Mouse (Mus musculus): Measurements from ENCODE around the gene Pear1. TPM values are rescaled to one million over a fixed set of nuclear protein-coding genes. Genes with fewer than 3 reads are reported as not detected.

The Pear1 gene
- polyA plus RNA-seq, 1 experiment from 2014 or later, result 13.1 TPM

GRCm38 (mm10) chr3:87833482-87833881 lies 9.4 kb upstream of the Pear1 start:
- H3K4me1 ChIP-seq (replicated peaks), result no peaks in the 10 kb centered on the region
- WGBS, result 72% methylated on average over 5 of the region's 5 CpGs
- H3K27ac ChIP-seq (replicated peaks), result no peak overlapping the region
- H3K4me3 ChIP-seq, result no peak overlapping the region
- no peaks in the 10 kb centered on the region for H3K9me3 ChIP-seq
- peaks cover 4% of the 10 kb centered on the region for H3K27me3 ChIP-seq
- H3K36me3 ChIP-seq, result no peaks in the 10 kb centered on the region
- ATAC-seq (ENCODE audit: low read depth), result no peak
- no peak overlapping the region for H3K9ac ChIP-seq
- no peak overlapping the region for H3K4me2 ChIP-seq

DNA sequence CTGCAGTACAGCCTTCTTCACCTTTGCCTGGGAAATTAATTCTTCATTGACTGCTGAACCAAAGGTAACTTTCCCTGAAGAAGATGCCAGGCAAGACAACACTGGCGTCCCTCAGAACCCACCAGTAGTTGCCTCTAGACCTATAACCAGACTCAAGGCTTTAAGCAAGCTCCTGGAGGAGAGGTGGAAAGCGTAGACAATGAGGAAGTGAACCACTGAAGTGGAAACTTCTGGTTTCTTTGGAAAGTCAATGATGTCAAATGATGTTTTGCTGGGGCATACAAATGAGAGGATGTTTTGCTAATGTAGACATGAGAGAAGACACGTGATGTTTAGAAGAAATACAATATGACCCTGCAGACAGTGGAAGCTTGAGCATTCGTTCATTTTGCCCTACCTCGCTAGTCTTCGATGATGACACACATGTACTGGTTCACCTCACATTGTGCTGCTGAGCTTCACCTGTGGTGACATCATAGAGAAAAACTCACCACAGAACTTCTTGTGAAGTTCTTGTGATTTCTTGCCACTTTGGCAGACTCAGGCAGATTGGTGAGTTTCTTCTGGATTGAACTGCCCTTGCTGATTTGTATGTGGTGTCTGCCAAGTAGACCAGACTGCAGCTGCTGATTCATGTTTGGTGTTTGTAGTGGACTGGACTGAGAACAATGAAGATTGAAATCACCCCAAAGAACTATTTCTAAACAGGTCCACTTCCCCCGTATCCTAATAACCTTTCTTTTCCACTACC lies 8.2 kb upstream of the Pear1 start:
- Histone ChIP-seq H3K4me2 (no peak overlapping the region), H3K9ac (no peak overlapping the region), H3K4me1 (replicated peaks) (no peaks in the 10 kb centered on the region), H3K4me3 (no peak overlapping the region), H3K9me3 (no peaks in the 10 kb centered on the region), H3K27me3 (peaks cover 4% of the 10 kb centered on the region), H3K27ac (replicated peaks) (no peak overlapping the region), H3K36me3 (no peaks in the 10 kb centered on the region)
- ATAC-seq (ENCODE audit: low read depth), result no peak
- WGBS, result 87% methylated on average over 7 of the region's 7 CpGs

GRCm38 (mm10) chr3:87829025-87829424 lies 4.9 kb upstream of the Pear1 start:
- Histone ChIP-seq H3K9me3 (no peaks in the 10 kb centered on the region), H3K4me2 (no peak overlapping the region), H3K36me3 (no peaks in the 10 kb centered on the region), H3K4me1 (replicated peaks) (no peaks in the 10 kb centered on the region), H3K4me3 (no peak overlapping the region), H3K27me3 (peaks cover 6% of the 10 kb centered on the region), H3K9ac (no peak overlapping the region), H3K27ac (replicated peaks) (no peak overlapping the region)
- ATAC-seq (ENCODE audit: low read depth), result no peak
- 50% methylated on average over 10 of the region's 10 CpGs for WGBS

- no peaks in the 10 kb centered on the region for H3K4me1 ChIP-seq (replicated peaks)
- H3K9ac ChIP-seq, result no peak overlapping the region
- no peak overlapping the region for H3K4me3 ChIP-seq
- H3K9me3 ChIP-seq, result no peaks in the 10 kb centered on the region
- no peak for ATAC-seq (ENCODE audit: low read depth)
- H3K27ac ChIP-seq (replicated peaks), result no peak overlapping the region
- no peaks in the 10 kb centered on the region for H3K36me3 ChIP-seq
- peaks cover 6% of the 10 kb centered on the region for H3K27me3 ChIP-seq
- H3K4me2 ChIP-seq, result no peak overlapping the region
- WGBS, result 43% methylated on average over 4 of the region's 4 CpGs
Observed at GRCm38 (mm10) chr3:87828435-87828834, 4.3 kb upstream of the Pear1 start.

GRCm38 (mm10) chr3:87818226-87818625 lies 5.9 kb downstream of the Pear1 start:
- Histone ChIP-seq H3K9me3 (no peaks in the 10 kb centered on the region), H3K4me3 (no peak overlapping the region), H3K27me3 (peaks cover 35% of the 10 kb centered on the region), H3K36me3 (no peaks in the 10 kb centered on the region), H3K9ac (no peak overlapping the region; the same call in 1 of the 2 replicates), H3K4me2 (no peak overlapping the region), H3K27ac (replicated peaks) (no peak overlapping the region), H3K4me1 (replicated peaks) (0 out of 2 replicates have a peak, but pooled peaks cover 6% of the 10 kb centered on the region)
- 54% methylated on average over 12 of the region's 12 CpGs for WGBS
- no peak for ATAC-seq (ENCODE audit: low read depth)

DNA sequence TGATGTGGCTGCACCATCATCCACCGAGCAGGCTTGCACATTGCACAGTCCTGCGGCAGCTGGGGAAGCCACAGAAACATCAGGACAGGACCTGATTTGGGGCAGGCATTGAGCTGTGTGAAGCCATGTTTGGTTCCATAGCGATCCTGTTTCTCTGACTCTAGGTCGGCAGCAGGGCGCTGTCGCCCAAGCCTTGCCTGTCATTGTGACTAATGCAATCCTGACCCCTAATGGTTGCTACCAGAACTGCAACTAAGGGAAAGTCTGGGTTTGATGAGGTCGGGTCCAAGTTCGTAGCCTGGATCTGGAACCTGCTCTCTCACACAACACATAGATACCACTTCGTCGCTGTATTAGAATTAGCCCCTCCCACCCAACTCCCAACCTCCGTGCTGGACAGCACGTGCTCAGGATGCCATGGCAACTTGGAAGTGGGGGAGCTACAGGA lies 7.4 kb downstream of the Pear1 start:
- no peak overlapping the region for H3K9ac ChIP-seq
- H3K36me3 ChIP-seq, result no peaks in the 10 kb centered on the region
- H3K9me3 ChIP-seq, result no peaks in the 10 kb centered on the region
- H3K27ac ChIP-seq (replicated peaks), result peak overlapping the region; percentile 46; the same call in 1 of the 2 replicates
- 0 out of 2 replicates have a peak, but pooled peaks cover 6% of the 10 kb centered on the region for H3K4me1 ChIP-seq (replicated peaks)
- peaks cover 50% of the 10 kb centered on the region for H3K27me3 ChIP-seq
- 7% methylated on average over 12 of the region's 12 CpGs for WGBS
- H3K4me3 ChIP-seq, result no peak overlapping the region
- no peak overlapping the region for H3K4me2 ChIP-seq
- ATAC-seq (ENCODE audit: low read depth), result peak; percentile 43; the same call in 1 of the 2 replicates

DNA sequence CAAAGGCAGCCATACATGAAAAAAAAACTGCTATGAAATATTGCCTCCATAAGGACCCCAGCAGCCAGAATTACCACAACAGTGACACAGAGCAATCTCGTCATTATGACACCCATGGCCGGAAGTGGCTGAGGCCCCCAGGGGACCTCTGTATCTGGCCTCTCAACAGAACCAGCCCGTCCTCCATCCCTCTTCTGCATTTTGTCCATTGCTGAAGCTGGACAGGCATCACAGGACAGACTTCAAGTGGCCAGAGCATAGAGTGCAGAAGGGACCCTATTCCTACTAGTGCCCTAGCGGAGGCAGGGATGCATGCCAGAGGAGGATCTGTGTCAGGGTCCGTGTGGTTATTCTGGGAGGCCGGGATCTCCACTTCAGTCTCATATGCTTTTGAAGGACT lies 7.9 kb downstream of the Pear1 start:
- peaks cover 55% of the 10 kb centered on the region for H3K27me3 ChIP-seq
- 49% methylated on average over 6 of the region's 6 CpGs for WGBS
- ATAC-seq (ENCODE audit: low read depth), result 0 out of 2 replicates have a peak, but pooled peaks have one; percentile 7

DNA sequence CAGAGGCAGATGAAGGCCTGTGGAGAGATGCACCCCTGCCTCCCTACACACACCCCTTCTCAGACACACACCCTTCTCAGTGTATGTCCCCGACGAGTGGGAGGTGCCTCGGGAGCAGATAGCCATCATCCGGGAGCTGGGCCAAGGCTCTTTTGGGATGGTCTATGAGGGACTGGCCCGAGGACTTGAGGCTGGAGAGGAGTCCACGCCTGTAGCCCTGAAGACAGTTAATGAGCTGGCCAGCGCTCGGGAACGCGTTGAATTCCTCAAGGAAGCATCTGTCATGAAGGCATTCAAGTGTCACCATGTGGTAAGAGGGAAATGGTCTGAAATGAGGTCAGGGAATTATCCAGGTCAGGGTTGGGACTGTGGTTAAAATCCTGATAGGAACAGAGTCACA lies 11.2 kb downstream of the Pear1 start:
- Histone ChIP-seq H3K27ac (replicated peaks) (no peak overlapping the region), H3K27me3 (peaks cover 87% of the 10 kb centered on the region), H3K4me1 (replicated peaks) (peaks cover 18% of the 10 kb centered on the region; the same call in 1 of the 2 replicates), H3K9ac (no peak overlapping the region), H3K4me3 (no peak overlapping the region), H3K4me2 (no peak overlapping the region), H3K36me3 (no peaks in the 10 kb centered on the region), H3K9me3 (no peaks in the 10 kb centered on the region)
- ATAC-seq (ENCODE audit: low read depth), result no peak
- WGBS, result 52% methylated on average over 10 of the region's 10 CpGs

More for the DNA sequence above, 7.9 kb downstream of the Pear1 start:
- Histone ChIP-seq H3K9me3 (no peaks in the 10 kb centered on the region), H3K9ac (no peak overlapping the region), H3K4me1 (replicated peaks) (0 out of 2 replicates have a peak, but pooled peaks cover 6% of the 10 kb centered on the region), H3K27ac (replicated peaks) (peak overlapping the region; percentile 46; the same call in 1 of the 2 replicates), H3K4me2 (no peak overlapping the region), H3K4me3 (no peak overlapping the region), H3K36me3 (no peaks in the 10 kb centered on the region)

DNA sequence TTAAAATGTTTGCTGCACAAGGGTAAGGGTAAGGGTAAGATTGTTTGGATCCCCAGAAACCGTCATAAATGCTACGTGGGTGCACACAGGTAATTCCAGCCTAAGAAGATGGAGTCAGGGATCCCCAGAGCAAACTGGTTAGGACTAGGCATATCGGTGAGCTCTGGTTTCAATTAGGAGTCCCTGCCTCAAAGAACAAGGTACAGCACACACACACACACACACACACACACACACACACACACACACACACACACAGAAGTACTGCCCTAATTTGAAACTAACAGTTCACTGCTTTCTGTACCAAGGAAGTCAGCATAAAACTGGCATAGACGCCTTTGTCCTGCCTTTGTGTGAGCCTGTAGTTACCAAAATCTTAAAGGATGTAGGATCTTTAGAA lies 11.7 kb downstream of the Pear1 start:
- Histone ChIP-seq H3K4me3 (no peak overlapping the region), H3K27ac (replicated peaks) (no peak overlapping the region), H3K4me2 (no peak overlapping the region), H3K9ac (no peak overlapping the region), H3K9me3 (no peaks in the 10 kb centered on the region), H3K4me1 (replicated peaks) (peaks cover 18% of the 10 kb centered on the region; the same call in 1 of the 2 replicates), H3K27me3 (peaks cover 87% of the 10 kb centered on the region), H3K36me3 (no peaks in the 10 kb centered on the region)
- 77% methylated on average over 4 of the region's 4 CpGs for WGBS
- no peak for ATAC-seq (ENCODE audit: low read depth)

DNA sequence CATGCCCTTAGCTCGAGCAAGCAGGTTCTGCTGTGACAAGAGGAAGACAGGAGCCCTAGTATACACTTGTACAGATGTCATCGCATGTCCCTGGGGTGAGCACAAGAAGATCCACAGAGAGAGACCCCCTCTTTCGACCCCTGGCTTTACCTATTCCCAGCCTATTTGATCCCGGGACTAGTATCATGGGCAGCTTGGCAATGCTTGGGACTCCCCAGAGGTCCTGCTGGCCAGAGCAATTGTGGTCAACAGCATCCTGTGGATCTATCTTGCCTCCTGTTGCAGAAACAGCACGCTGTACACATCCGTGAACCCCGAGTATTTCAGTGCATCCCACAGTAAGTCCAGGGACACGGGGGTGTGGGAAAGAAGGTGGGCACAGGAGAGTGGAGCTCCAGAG lies 12.8 kb downstream of the Pear1 start:
- Histone ChIP-seq H3K4me3 (no peak overlapping the region), H3K27me3 (peaks cover 92% of the 10 kb centered on the region), H3K9me3 (no peaks in the 10 kb centered on the region), H3K27ac (replicated peaks) (no peak overlapping the region), H3K9ac (no peak overlapping the region), H3K4me2 (no peak overlapping the region), H3K36me3 (no peaks in the 10 kb centered on the region), H3K4me1 (replicated peaks) (peaks cover 16% of the 10 kb centered on the region; the same call in 1 of the 2 replicates)
- ATAC-seq (ENCODE audit: low read depth), result no peak
- 88% methylated on average over 8 of the region's 8 CpGs for WGBS

DNA sequence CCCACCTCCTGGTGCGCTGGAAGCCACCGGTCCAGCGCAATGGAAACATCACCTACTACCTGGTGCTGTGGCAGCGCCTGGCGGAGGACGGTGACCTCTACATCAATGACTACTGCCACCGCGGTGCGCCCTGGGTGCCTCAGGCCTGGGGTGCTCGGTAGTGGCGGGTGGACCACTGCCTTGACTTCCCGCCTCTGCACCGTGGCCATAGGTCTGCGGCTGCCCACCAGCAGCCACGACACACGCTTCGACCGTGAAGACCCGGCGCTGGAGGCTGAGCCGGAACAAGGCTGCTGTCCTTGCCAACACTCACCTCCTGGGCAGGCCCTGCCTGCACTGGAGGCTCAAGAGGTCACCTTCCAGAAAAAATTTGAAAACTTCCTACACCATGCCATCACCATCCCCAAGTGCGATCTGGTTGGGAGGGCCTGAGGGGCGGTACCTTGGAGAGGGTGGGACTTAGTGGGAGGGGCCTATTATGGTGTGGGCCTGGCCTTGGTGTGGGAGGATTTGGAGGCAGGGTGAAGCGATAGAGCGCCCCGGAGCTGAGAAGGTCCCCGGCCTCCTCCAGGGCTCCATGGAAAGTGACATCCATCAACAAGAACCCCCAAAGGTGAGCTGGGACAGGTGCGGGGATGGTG lies 14.7 kb downstream of the Pear1 start:
- no peaks in the 10 kb centered on the region for H3K36me3 ChIP-seq
- WGBS, result 4% methylated on average over 28 of the region's 28 CpGs
- H3K27me3 ChIP-seq, result peaks cover 92% of the 10 kb centered on the region
- no peak overlapping the region for H3K9ac ChIP-seq
- peak; percentile 63; the same call in 1 of the 2 replicates for ATAC-seq (ENCODE audit: low read depth)
- no peaks in the 10 kb centered on the region for H3K9me3 ChIP-seq
- peak overlapping the region; percentile 36 for H3K4me2 ChIP-seq
- H3K27ac ChIP-seq (replicated peaks), result no peak overlapping the region
- H3K4me1 ChIP-seq (replicated peaks), result peaks cover 12% of the 10 kb centered on the region; the same call in 1 of the 2 replicates
- H3K4me3 ChIP-seq, result no peak overlapping the region

GRCm38 (mm10) chr3:87804038-87804677 lies 19.9 kb downstream of the Pear1 start:
- Histone ChIP-seq H3K27me3 (peaks cover 99% of the 10 kb centered on the region), H3K9me3 (no peaks in the 10 kb centered on the region), H3K9ac (no peak overlapping the region; the same call in 1 of the 2 replicates), H3K27ac (replicated peaks) (no peak overlapping the region), H3K4me3 (peak overlapping the region; percentile 24), H3K4me1 (replicated peaks) (peaks cover 14% of the 10 kb centered on the region), H3K36me3 (no peaks in the 10 kb centered on the region), H3K4me2 (peak overlapping the region; percentile 49)
- 4% methylated on average over 26 of the region's 26 CpGs for WGBS
- no peak for ATAC-seq (ENCODE audit: low read depth)

All from neural tube, embryonic 13.5 days (tissue).